Mouse (Mus musculus) limb, embryonic 11.5 days (tissue): ENCODE measurements around the gene Usp39. TPM values are rescaled to one million over a fixed set of nuclear protein-coding genes. Genes with fewer than 3 reads are reported as not detected.
A peak's percentile ranks its signal among the peaks of the same experiment; 100 is the strongest.

Experiments
- ATAC-seq: fragments of 200-750 bp; cut with Nextera tagmentation; 2 replicates; pipeline ENCODE4 v1.8.0; 2017; ENCODE audit warnings: low read depth; ENCODE audit not compliant: insufficient number of reproducible peaks, low FRiP score, low TSS enrichment
- DNase-seq: peaks from one replicate; pipeline ENCODE4 v3.0.0-alpha.2; 2015; ENCODE audit warnings: low spot score
- H3K27ac ChIP-seq: fragments of 300-500 bp; sonication (generic); replicated peaks from 2 replicates; pipeline ENCODE4 v1.5.1; 2014; ENCODE audit warnings: low read depth, mild to moderate bottlenecking, low read length
- H3K27me3 ChIP-seq: fragments of 300-500 bp; sonication (generic); 2 replicates; pipeline ENCODE4 v1.6.1; 2014; ENCODE audit warnings: mild to moderate bottlenecking, low read length, mixed read lengths; ENCODE audit not compliant: control insufficient read depth, insufficient read depth
- H3K36me3 ChIP-seq: fragments of 300-500 bp; sonication (generic); 2 replicates; pipeline ENCODE4 v1.6.1; 2014; ENCODE audit warnings: mild to moderate bottlenecking, low read length, moderate library complexity, mixed read lengths; ENCODE audit not compliant: control insufficient read depth, insufficient read depth
- H3K4me1 ChIP-seq: fragments of 300-500 bp; sonication (generic); 2 replicates; pipeline ENCODE4 v1.6.1; 2014; ENCODE audit warnings: low read length, mixed read lengths; ENCODE audit not compliant: control insufficient read depth, insufficient read depth
- H3K4me2 ChIP-seq: fragments of 300-500 bp; sonication (generic); 2 replicates; pipeline ENCODE4 v1.6.1; 2014; ENCODE audit warnings: low read depth, mild to moderate bottlenecking, moderate library complexity; ENCODE audit not compliant: severe bottlenecking
- H3K4me3 ChIP-seq: fragments of 300-500 bp; sonication (generic); 2 replicates; pipeline ENCODE4 v1.5.1; 2014; ENCODE audit warnings: low read depth, low read length
- H3K9ac ChIP-seq: fragments of 300-500 bp; sonication (generic); 2 replicates; pipeline ENCODE4 v1.6.1; 2014; ENCODE audit warnings: mild to moderate bottlenecking, low read length
- H3K9me3 ChIP-seq: fragments of 300-500 bp; sonication (generic); 2 replicates; pipeline ENCODE4 v1.6.1; 2016; ENCODE audit warnings: low read length; ENCODE audit not compliant: control insufficient read depth
- whole genome bisulfite sequencing: fragments of 180-500 bp; shearing (Covaris S2); extraction: QIAGEN DNeasy Blood & Tissue Kit; methylation state at CpG from one replicate; pipeline ENCODE4 v1.1.7; 2014; 5-methylcytosine and 5-hydroxymethylcytosine counted together
- polyA plus RNA-seq: library from polyadenylated mRNA; unstranded; fragments of >200 nt; fragmentation: Nextera tagmentation; extraction: Ambion mirVana; gene quantifications from 2 replicates; pipeline ENCODE4 v1.2.1, GENCODE M21; 2014

The Usp39 gene
- polyA plus RNA-seq, 1 experiment from 2014 or later, result 101 TPM

- Histone ChIP-seq H3K9ac (no peak overlapping the region), H3K4me1 (no peaks in the 10 kb centered on the region; the same call in 1 of the 2 replicates), H3K4me3 (no peak overlapping the region), H3K27ac (no peak overlapping the region), H3K4me2 (no peak overlapping the region), H3K9me3 (no peaks in the 10 kb centered on the region), H3K36me3 (peaks cover 5% of the 10 kb centered on the region; the same call in 1 of the 2 replicates), H3K27me3 (no peaks in the 10 kb centered on the region)
- no peak for ATAC-seq
- WGBS, result 88% methylated on average over 11 of the region's 11 CpGs
- no peak for DNase-seq
Measured at GRCm38 (mm10) chr6:72359891-72360598, 15.1 kb upstream of the Usp39 start.

GRCm38 (mm10) chr6:72359343-72359742, 14.4 kb upstream of the Usp39 start:
- Histone ChIP-seq H3K36me3 (peaks cover 5% of the 10 kb centered on the region; the same call in 1 of the 2 replicates), H3K9ac (no peak overlapping the region), H3K4me2 (no peak overlapping the region), H3K9me3 (no peaks in the 10 kb centered on the region), H3K27ac (no peak overlapping the region), H3K27me3 (no peaks in the 10 kb centered on the region), H3K4me1 (peaks cover 4% of the 10 kb centered on the region; the same call in 1 of the 2 replicates), H3K4me3 (no peak overlapping the region)
- ATAC-seq, result no peak
- 76% methylated on average over 2 of the region's 2 CpGs for WGBS
- DNase-seq, result no peak

GRCm38 (mm10) chr6:72358086-72358764, 13.2 kb upstream of the Usp39 start:
- 82% methylated on average over 9 of the region's 10 CpGs for WGBS
- Histone ChIP-seq H3K9ac (no peak overlapping the region), H3K4me2 (no peak overlapping the region), H3K27ac (no peak overlapping the region), H3K27me3 (no peaks in the 10 kb centered on the region), H3K4me1 (peaks cover 7% of the 10 kb centered on the region; the same call in 1 of the 2 replicates), H3K36me3 (peaks cover 5% of the 10 kb centered on the region; the same call in 1 of the 2 replicates), H3K9me3 (no peaks in the 10 kb centered on the region), H3K4me3 (no peak overlapping the region)
- no peak for ATAC-seq
- DNase-seq, result no peak

GRCm38 (mm10) chr6:72357164-72358079, 12.4 kb upstream of the Usp39 start:
- H3K4me3 ChIP-seq, result no peak overlapping the region
- H3K27ac ChIP-seq, result no peak overlapping the region
- H3K4me1 ChIP-seq, result peaks cover 7% of the 10 kb centered on the region; the same call in 1 of the 2 replicates
- DNase-seq, result no peak
- no peaks in the 10 kb centered on the region for H3K9me3 ChIP-seq
- WGBS, result 77% methylated on average over 5 of the region's 5 CpGs
- peaks cover 5% of the 10 kb centered on the region; the same call in 1 of the 2 replicates for H3K36me3 ChIP-seq
- H3K27me3 ChIP-seq, result no peaks in the 10 kb centered on the region
- H3K9ac ChIP-seq, result no peak overlapping the region
- no peak overlapping the region for H3K4me2 ChIP-seq
- ATAC-seq, result no peak

- Histone ChIP-seq H3K27me3 (no peaks in the 10 kb centered on the region), H3K9me3 (no peaks in the 10 kb centered on the region), H3K4me3 (peak overlapping the region; percentile 59), H3K36me3 (peaks cover 6% of the 10 kb centered on the region), H3K9ac (peak overlapping the region; percentile 68), H3K4me2 (peak overlapping the region; percentile 95), H3K27ac (no peak overlapping the region), H3K4me1 (peaks cover 7% of the 10 kb centered on the region; the same call in 1 of the 2 replicates)
- ATAC-seq (no peak; the same call in 1 of the 2 replicates), DNase-seq (no peak)
- WGBS, result 31% methylated on average over 8 of the region's 8 CpGs
Measured at GRCm38 (mm10) chr6:72356001-72356532, 11.1 kb upstream of the Usp39 start.

DNA sequence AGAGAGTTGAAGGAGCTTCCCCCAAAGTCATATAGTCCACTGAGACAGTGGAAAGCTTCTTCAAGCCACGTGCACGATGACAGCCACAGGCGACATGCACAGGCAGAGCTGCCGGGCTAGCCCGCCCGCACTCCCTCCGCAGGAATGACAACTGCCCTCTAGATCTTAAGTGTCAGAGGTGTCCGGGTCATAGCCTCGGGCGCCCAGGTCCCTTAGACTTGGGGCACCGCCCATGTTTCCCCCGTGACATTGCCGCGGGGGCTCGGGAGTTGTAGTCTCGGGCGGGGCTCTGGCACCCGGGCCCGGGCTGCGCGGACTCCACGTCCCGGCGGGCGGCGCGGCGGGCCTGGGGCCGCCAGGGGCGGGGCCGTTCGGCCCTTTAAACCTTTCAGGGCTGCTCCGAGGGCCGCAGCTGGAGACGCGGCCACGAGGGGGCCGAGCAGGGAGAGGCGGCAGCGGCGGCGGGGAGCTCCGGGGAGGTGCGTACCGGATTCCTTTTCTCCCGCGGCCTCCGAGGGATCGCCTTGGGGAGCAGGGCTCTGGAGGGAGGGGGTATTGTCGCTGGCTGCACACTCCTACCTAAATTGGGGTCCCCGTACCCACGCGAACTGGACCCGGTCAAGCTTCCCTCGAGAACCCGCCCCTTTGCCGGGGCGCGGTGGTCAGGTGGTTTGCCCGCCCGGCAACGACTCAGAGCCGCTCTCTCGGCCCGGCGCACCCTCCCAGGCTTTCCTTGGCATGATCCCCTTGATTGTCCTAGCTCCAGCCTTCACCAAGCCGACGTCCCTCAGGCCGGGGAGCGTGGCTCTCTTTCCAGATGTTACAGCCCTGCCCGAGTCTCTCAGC, 10.3 kb upstream of the Usp39 start, which contains the start of gene Tmem150a:
Tmem150a (plus strand) TSS at position 382 of the 846 bp plus-strand sequence.
- under 1% methylated on average over 70 of the region's 71 CpGs for WGBS
- DNase-seq (peak; percentile 81), ATAC-seq (peak; percentile 81)
- Histone ChIP-seq H3K4me2 (peak within 1 kb of the TSS; percentile 95), H3K9ac (peak within 1 kb of the TSS; percentile 68), H3K9me3 (no peaks in the 10 kb centered on the region), H3K4me1 (peaks cover 7% of the 10 kb centered on the region; the same call in 1 of the 2 replicates), H3K27me3 (no peaks in the 10 kb centered on the region), H3K27ac (no peak within 1 kb of the TSS), H3K36me3 (peaks cover 6% of the 10 kb centered on the region), H3K4me3 (peak within 1 kb of the TSS; percentile 59)

DNA sequence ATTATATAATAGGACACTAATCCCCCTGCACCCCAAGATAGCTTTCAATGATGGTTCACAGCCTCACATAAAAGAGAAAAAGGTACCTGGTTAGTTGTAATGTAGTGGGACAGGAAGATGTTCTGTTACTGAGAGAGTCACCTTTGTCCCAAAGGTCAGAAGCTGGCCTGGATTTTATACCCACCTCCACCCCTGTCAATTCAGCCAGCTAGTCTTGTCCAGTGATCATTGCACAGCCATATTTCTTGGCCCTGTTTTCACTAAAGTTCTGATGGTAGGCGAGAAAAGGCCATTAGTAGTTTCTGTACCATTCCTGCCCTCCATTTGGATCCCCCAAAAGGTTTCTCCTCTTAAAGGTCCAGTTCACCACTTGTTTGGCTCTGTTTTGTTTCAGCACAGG, 9.0 kb upstream of the Usp39 start:
- Histone ChIP-seq H3K9ac (no peak overlapping the region), H3K4me3 (no peak overlapping the region), H3K36me3 (peaks cover 4% of the 10 kb centered on the region), H3K27ac (no peak overlapping the region), H3K9me3 (no peaks in the 10 kb centered on the region), H3K27me3 (no peaks in the 10 kb centered on the region), H3K4me2 (no peak overlapping the region), H3K4me1 (peaks cover 7% of the 10 kb centered on the region; the same call in 1 of the 2 replicates)
- no peak for ATAC-seq
- WGBS, result 71% methylated on average over 1 of the region's 1 CpGs
- no peak for DNase-seq
